Mouse (Mus musculus): ENCODE results near the gene Tmod2. TPM values are rescaled to one million over a fixed set of nuclear protein-coding genes. Genes with fewer than 3 reads are reported as not detected.
"Not testable (repeated sequence)": the region's sequence is repeated elsewhere in the genome, so short reads cannot be mapped to it uniquely, and the experiment has no call there.

Gene Tmod2
- polyA plus RNA-seq, 1 experiment from 2014 or later: 0.54 TPM

GRCm38 (mm10) chr9:75625556-75626307 is 14.6 kb upstream of the Tmod2 start, which contains the start of gene Lysmd2:
Gene Lysmd2 (plus strand): TSS chr9:75625741.
- Histone ChIP-seq H3K27ac (replicated peaks) (no peak within 1 kb of the TSS), H3K27me3 (peaks cover 40% of the 10 kb centered on the region), H3K9me3 (replicated peaks) (no peaks in the 10 kb centered on the region), H3K36me3 (replicated peaks) (no peaks in the 10 kb centered on the region), H3K4me1 (replicated peaks) (no peaks in the 10 kb centered on the region; the same call in 1 of the 2 replicates), H3K4me3 (replicated peaks) (peak within 1 kb of the TSS; percentile 56), H3K4me2 (peak within 1 kb of the TSS; percentile 74), H3K9ac (no peak within 1 kb of the TSS)
- peak; percentile 64 for ATAC-seq (ENCODE audit: insufficient read depth)
- under 1% methylated on average over 91 of the region's 94 CpGs for WGBS (ENCODE audit: insufficient replicate concordance)

GRCm38 (mm10) chr9:75624983-75625555 is 13.9 kb upstream of the Tmod2 start:
- no peaks in the 10 kb centered on the region for H3K9me3 ChIP-seq (replicated peaks)
- 15% methylated on average over 18 of the region's 18 CpGs for whole genome bisulfite sequencing (ENCODE audit: insufficient replicate concordance)
- H3K4me2 ChIP-seq: peak overlapping the region; percentile 74
- H3K27ac ChIP-seq (replicated peaks): no peak overlapping the region
- peak; percentile 36 for ATAC-seq (ENCODE audit: insufficient read depth)
- no peaks in the 10 kb centered on the region; the same call in 1 of the 2 replicates for H3K4me1 ChIP-seq (replicated peaks)
- no peak overlapping the region for H3K9ac ChIP-seq
- peaks cover 40% of the 10 kb centered on the region for H3K27me3 ChIP-seq
- peak overlapping the region; percentile 56 for H3K4me3 ChIP-seq (replicated peaks)
- H3K36me3 ChIP-seq (replicated peaks): no peaks in the 10 kb centered on the region

GRCm38 (mm10) chr9:75621428-75621827 is 10.3 kb upstream of the Tmod2 start:
- H3K4me3 ChIP-seq (replicated peaks): no peak overlapping the region
- H3K9ac ChIP-seq: no peak overlapping the region
- no peak for ATAC-seq (ENCODE audit: insufficient read depth)
- H3K9me3 ChIP-seq (replicated peaks): no peaks in the 10 kb centered on the region
- H3K4me1 ChIP-seq (replicated peaks): no peaks in the 10 kb centered on the region
- 67% methylated on average over 3 of the region's 3 CpGs for WGBS (ENCODE audit: insufficient replicate concordance)
- no peak overlapping the region for H3K27ac ChIP-seq (replicated peaks)
- H3K27me3 ChIP-seq: peaks cover 33% of the 10 kb centered on the region
- H3K36me3 ChIP-seq (replicated peaks): no peaks in the 10 kb centered on the region
- no peak overlapping the region for H3K4me2 ChIP-seq

- H3K4me1 ChIP-seq (replicated peaks); H3K4me3 ChIP-seq (replicated peaks); H3K27ac ChIP-seq (replicated peaks); H3K9me3 ChIP-seq (replicated peaks); H3K4me2 ChIP-seq; H3K36me3 ChIP-seq (replicated peaks); H3K9ac ChIP-seq; ATAC-seq (ENCODE audit: insufficient read depth): not testable (repeated sequence)
- H3K27me3 ChIP-seq: peaks cover 16% of the 10 kb centered on the region
- 62% methylated on average over 2 of the region's 2 CpGs for WGBS (ENCODE audit: insufficient replicate concordance)
Measured at GRCm38 (mm10) chr9:75619761-75620160, 8.6 kb upstream of the Tmod2 start.

GRCm38 (mm10) chr9:75618836-75619400 is 7.8 kb upstream of the Tmod2 start:
- 67% methylated on average over 6 of the region's 6 CpGs for WGBS (ENCODE audit: insufficient replicate concordance)
- ATAC-seq (ENCODE audit: insufficient read depth): no peak

GRCm38 (mm10) chr9:75616560-75616959 is 5.4 kb upstream of the Tmod2 start:
- H3K36me3 ChIP-seq (replicated peaks): no peaks in the 10 kb centered on the region
- no peaks in the 10 kb centered on the region for H3K4me1 ChIP-seq (replicated peaks)
- H3K9ac ChIP-seq: no peak overlapping the region
- H3K9me3 ChIP-seq (replicated peaks): no peaks in the 10 kb centered on the region
- no peak overlapping the region for H3K27ac ChIP-seq (replicated peaks)
- peaks cover 18% of the 10 kb centered on the region for H3K27me3 ChIP-seq
- H3K4me3 ChIP-seq (replicated peaks): no peak overlapping the region
- ATAC-seq (ENCODE audit: insufficient read depth): no peak
- whole genome bisulfite sequencing (ENCODE audit: insufficient replicate concordance): 37% methylated on average over 3 of the region's 3 CpGs
- H3K4me2 ChIP-seq: no peak overlapping the region

More at GRCm38 (mm10) chr9:75618836-75619400, 7.8 kb upstream of the Tmod2 start:
- H3K9ac ChIP-seq: no peak overlapping the region
- H3K9me3 ChIP-seq (replicated peaks): no peaks in the 10 kb centered on the region
- H3K36me3 ChIP-seq (replicated peaks): no peaks in the 10 kb centered on the region
- peaks cover 8% of the 10 kb centered on the region for H3K27me3 ChIP-seq
- H3K4me3 ChIP-seq (replicated peaks): no peak overlapping the region
- no peaks in the 10 kb centered on the region for H3K4me1 ChIP-seq (replicated peaks)
- no peak overlapping the region for H3K4me2 ChIP-seq
- no peak overlapping the region for H3K27ac ChIP-seq (replicated peaks)

- Histone ChIP-seq H3K4me3 (replicated peaks) (no peak overlapping the region), H3K9me3 (replicated peaks) (no peaks in the 10 kb centered on the region), H3K4me2 (no peak overlapping the region), H3K27me3 (peaks cover 50% of the 10 kb centered on the region), H3K27ac (replicated peaks) (no peak overlapping the region), H3K36me3 (replicated peaks) (no peaks in the 10 kb centered on the region), H3K9ac (no peak overlapping the region), H3K4me1 (replicated peaks) (peaks cover 5% of the 10 kb centered on the region; the same call in 1 of the 2 replicates)
- ATAC-seq (ENCODE audit: insufficient read depth): no peak
- WGBS (ENCODE audit: insufficient replicate concordance): 31% methylated on average over 16 of the region's 16 CpGs
Measured at GRCm38 (mm10) chr9:75609965-75610364, 1.2 kb downstream of the Tmod2 start.

GRCm38 (mm10) chr9:75609505-75609904 is 1.6 kb downstream of the Tmod2 start:
- no peaks in the 10 kb centered on the region for H3K36me3 ChIP-seq (replicated peaks)
- no peak overlapping the region for H3K9ac ChIP-seq
- H3K4me3 ChIP-seq (replicated peaks): no peak overlapping the region
- no peak overlapping the region for H3K4me2 ChIP-seq
- H3K27ac ChIP-seq (replicated peaks): no peak overlapping the region
- 34% methylated on average over 1 of the region's 1 CpGs for WGBS (ENCODE audit: insufficient replicate concordance)
- H3K27me3 ChIP-seq: peaks cover 50% of the 10 kb centered on the region
- H3K9me3 ChIP-seq (replicated peaks): no peaks in the 10 kb centered on the region
- no peak for ATAC-seq (ENCODE audit: insufficient read depth)
- peaks cover 5% of the 10 kb centered on the region; the same call in 1 of the 2 replicates for H3K4me1 ChIP-seq (replicated peaks)

- Histone ChIP-seq H3K9me3 (replicated peaks) (no peaks in the 10 kb centered on the region), H3K4me3 (replicated peaks) (no peak overlapping the region), H3K9ac (no peak overlapping the region), H3K27me3 (peaks cover 42% of the 10 kb centered on the region), H3K36me3 (replicated peaks) (no peaks in the 10 kb centered on the region), H3K27ac (replicated peaks) (no peak overlapping the region), H3K4me1 (replicated peaks) (peaks cover 5% of the 10 kb centered on the region; the same call in 1 of the 2 replicates), H3K4me2 (no peak overlapping the region)
- ATAC-seq (ENCODE audit: insufficient read depth): no peak
- 62% methylated on average over 4 of the region's 4 CpGs for WGBS (ENCODE audit: insufficient replicate concordance)
Measured at GRCm38 (mm10) chr9:75607496-75607895, 3.6 kb downstream of the Tmod2 start.

- Histone ChIP-seq H3K36me3 (replicated peaks) (no peaks in the 10 kb centered on the region), H3K9ac (no peak overlapping the region), H3K4me1 (replicated peaks) (no peaks in the 10 kb centered on the region), H3K9me3 (replicated peaks) (no peaks in the 10 kb centered on the region), H3K4me3 (replicated peaks) (no peak overlapping the region), H3K27ac (replicated peaks) (no peak overlapping the region), H3K27me3 (0 out of 2 replicates have a peak, but pooled peaks cover 3% of the 10 kb centered on the region), H3K4me2 (no peak overlapping the region; the same call in 1 of the 2 replicates)
- 15% methylated on average over 12 of the region's 12 CpGs for WGBS (ENCODE audit: insufficient replicate concordance)
- ATAC-seq (ENCODE audit: insufficient read depth): no peak
Measured at GRCm38 (mm10) chr9:75601510-75601909, 9.6 kb downstream of the Tmod2 start.

Measured in liver, embryonic 15.5 days (tissue).